Mouse (Mus musculus): ENCODE data around the gene Lrp10. TPM values are rescaled to one million over a fixed set of nuclear protein-coding genes. Genes with fewer than 3 reads are reported as not detected.

Lrp10 gene
- polyA plus RNA-seq, 1 experiment from 2014 or later, result 26.6 TPM

DNA sequence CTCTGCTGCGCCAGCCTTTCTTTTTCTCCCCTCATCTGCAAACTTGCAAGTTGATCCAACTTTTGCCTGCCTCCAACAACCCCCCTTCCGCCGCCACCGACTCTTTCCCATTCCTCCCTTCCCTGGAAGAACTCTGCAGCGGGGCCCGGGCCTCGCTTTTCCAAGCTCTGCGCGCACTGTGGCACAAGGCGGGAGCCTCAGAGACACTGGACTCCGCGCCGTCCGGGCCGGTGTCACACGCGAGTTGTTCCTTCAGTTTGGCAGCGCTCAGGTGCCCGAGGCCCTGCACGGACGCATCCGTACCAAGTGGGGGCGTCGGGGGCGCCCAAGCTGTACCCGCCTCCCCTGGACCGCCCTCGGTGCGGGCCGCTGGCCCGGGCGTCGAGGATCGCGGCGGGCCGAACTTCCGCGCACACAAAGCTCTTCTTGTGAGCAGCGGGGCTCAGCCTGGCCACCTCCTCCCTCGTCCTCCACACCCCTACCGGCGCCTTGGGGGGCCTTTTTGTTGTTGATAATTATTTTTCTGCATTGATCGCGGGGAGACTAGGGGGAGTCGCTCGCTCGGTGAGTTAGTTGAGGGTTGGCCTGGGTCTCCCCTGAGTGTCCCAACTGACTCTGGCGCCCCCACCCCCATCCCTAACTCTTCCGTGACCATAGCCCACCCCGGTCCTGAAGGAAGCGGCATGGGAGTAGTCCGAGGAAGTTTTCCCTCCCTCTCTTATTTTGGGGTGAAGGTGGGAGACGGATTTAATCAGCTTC, 31.7 kb upstream of the Lrp10 start:
- no peaks in the 10 kb centered on the region for H3K27me3 ChIP-seq (ENCODE audit: control insufficient read depth, insufficient read depth, low read length)
- H3K4me3 ChIP-seq (ENCODE audit: low read depth, low read length), result peak overlapping the region; percentile 60
- DNase-seq (ENCODE audit: low spot score) (peak; percentile 61), ATAC-seq (ENCODE audit: insufficient read depth, low FRiP score, low TSS enrichment) (peak; percentile 32)
- no peaks in the 10 kb centered on the region for H3K9me3 ChIP-seq (ENCODE audit: control insufficient read depth, low read length)
- 4% methylated on average over 54 of the region's 54 CpGs for WGBS
- H3K36me3 ChIP-seq (ENCODE audit: control insufficient read depth, insufficient read depth, low read length), result no peaks in the 10 kb centered on the region
- H3K27ac ChIP-seq (ENCODE audit: low read depth, low read length), result peak overlapping the region; percentile 74; the same call in 1 of the 2 replicates
- peaks cover 18% of the 10 kb centered on the region for H3K4me1 ChIP-seq (ENCODE audit: control insufficient read depth, insufficient read depth, low read length)
- H3K9ac ChIP-seq (ENCODE audit: low read length), result peak overlapping the region; percentile 92
- peak overlapping the region; percentile 65 for H3K4me2 ChIP-seq (ENCODE audit: low read depth)

DNA sequence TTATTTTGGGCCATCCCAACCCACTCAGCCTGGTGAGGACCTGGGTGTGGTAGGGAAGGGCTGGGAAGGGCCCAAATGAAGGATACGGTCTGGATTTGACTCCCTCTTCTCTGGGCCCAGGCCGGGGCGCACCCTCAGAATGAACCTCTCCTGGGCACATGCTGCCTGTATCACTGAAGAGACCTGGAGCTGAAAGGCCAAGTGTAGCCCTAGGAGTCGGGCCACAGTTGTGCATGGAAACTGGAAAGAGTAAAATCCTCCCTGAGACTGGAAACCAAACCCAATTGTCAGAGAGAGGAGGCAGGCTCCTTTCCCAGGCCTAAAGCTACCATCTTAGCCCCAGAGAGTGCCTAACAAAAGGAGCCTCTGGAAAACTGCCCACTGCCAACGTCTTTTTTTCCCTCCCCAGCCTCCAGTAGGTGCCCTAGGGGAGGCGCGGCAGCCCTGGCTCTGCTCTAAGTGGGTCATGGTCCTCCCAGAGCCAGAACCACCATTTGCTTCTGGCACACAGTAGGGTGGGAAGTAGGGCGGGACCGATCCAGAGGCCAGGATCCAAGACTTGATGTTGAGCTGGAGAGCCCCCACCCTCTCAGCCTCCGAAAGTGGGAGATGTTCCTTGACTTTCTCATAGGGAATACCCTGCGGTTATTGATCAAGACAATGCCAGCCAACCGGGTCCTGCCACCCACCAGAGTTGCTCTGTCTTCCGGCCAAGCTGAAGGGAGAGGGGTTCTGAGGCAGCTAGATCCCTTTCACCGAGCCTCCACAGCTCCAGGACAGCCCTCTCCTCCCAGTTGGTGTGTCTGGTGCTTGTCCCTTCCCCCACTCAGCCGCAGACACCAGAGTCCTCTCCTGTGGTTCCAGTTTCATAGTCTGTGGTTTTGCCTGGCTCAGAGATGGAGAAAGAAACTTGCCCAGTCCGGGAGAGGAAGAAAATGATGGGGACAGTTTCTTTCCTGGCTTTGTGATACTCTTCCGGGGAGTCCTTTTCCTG, 30.8 kb upstream of the Lrp10 start:
- Histone ChIP-seq H3K27me3 (ENCODE audit: control insufficient read depth, insufficient read depth, low read length) (no peaks in the 10 kb centered on the region), H3K9ac (ENCODE audit: low read length) (peak overlapping the region; percentile 92), H3K4me2 (ENCODE audit: low read depth) (peak overlapping the region; percentile 65), H3K27ac (ENCODE audit: low read depth, low read length) (no peak overlapping the region), H3K4me1 (ENCODE audit: control insufficient read depth, insufficient read depth, low read length) (peaks cover 11% of the 10 kb centered on the region), H3K36me3 (ENCODE audit: control insufficient read depth, insufficient read depth, low read length) (no peaks in the 10 kb centered on the region), H3K9me3 (ENCODE audit: control insufficient read depth, low read length) (no peaks in the 10 kb centered on the region), H3K4me3 (ENCODE audit: low read depth, low read length) (peak overlapping the region; percentile 60)
- ATAC-seq (ENCODE audit: insufficient read depth, low FRiP score, low TSS enrichment) (no peak), DNase-seq (ENCODE audit: low spot score) (no peak)
- WGBS, result 47% methylated on average over 17 of the region's 17 CpGs

DNA sequence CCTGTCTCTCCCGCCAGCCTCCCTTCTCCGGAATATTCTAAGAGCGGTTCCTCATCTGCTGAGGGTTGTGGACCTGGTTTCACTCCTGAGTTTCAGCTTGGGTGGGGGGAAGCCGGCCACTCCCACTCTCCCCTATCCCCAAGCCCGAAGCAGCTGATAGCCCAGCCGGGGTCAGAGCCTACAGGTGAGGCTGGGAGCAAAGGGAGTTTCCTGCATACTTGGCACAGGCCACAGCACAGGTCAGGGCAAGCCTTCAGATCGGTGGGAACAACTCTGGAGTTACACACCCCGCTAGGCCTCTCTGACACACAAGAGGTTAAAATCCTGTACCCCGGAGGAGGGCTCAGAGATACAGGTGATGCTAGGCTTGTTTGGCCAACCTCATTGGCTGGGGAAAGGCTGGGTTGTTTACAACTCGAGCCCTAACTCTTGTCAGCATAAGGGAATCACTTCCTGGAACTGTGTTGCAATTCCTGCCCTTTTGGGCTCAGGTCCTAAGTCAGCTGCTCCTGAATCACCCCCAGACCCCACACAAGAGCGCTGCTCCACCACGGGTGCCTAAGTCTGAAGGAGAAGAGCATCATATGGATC, 29.9 kb upstream of the Lrp10 start:
- Histone ChIP-seq H3K4me2 (ENCODE audit: low read depth) (peak overlapping the region; percentile 65), H3K36me3 (ENCODE audit: control insufficient read depth, insufficient read depth, low read length) (no peaks in the 10 kb centered on the region), H3K9me3 (ENCODE audit: control insufficient read depth, low read length) (no peaks in the 10 kb centered on the region), H3K9ac (ENCODE audit: low read length) (no peak overlapping the region), H3K27ac (ENCODE audit: low read depth, low read length) (no peak overlapping the region), H3K4me3 (ENCODE audit: low read depth, low read length) (0 out of 2 replicates have a peak overlapping the region, but pooled peaks have one; percentile 3), H3K4me1 (ENCODE audit: control insufficient read depth, insufficient read depth, low read length) (peaks cover 11% of the 10 kb centered on the region), H3K27me3 (ENCODE audit: control insufficient read depth, insufficient read depth, low read length) (no peaks in the 10 kb centered on the region)
- DNase-seq (ENCODE audit: low spot score) (no peak), ATAC-seq (ENCODE audit: insufficient read depth, low FRiP score, low TSS enrichment) (no peak)
- WGBS, result 73% methylated on average over 12 of the region's 12 CpGs

DNA sequence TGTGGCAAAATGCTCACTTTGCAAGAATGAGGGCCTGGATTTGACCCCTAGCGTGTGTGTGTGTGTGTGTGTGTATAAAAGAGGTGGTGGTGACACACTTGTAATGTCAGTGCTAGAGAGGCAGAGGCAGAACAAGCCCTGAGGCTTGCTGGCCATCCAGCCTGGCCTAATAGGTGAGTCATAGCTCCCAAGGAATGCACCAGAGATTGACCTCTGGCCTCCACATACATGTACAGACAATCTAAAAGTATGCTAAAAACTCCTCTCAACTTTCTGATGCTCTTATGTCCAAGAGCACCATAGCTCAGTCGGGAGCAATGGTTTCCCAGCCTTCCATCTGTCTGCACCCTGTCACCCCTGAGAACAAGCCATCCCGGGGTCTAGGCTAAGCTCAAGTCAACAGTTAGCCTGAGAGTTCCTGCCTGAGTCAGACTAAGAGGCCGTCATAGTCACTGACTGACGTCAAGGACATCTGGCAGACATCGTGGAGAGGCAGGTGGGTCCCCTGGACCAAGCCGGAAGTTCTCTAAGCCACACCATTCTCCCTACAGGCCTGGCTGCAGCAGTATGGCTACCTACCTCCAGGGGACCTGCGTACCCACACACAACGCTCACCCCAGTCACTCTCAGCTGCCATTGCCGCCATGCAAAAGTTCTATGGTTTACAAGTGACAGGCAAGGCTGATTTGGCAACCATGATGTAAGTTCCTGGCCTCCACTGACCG, 28.6 kb upstream of the Lrp10 start:
- WGBS, result 89% methylated on average over 11 of the region's 11 CpGs
- no peak overlapping the region for H3K4me3 ChIP-seq (ENCODE audit: low read depth, low read length)
- no peak for ATAC-seq (ENCODE audit: insufficient read depth, low FRiP score, low TSS enrichment)
- no peak overlapping the region for H3K27ac ChIP-seq (ENCODE audit: low read depth, low read length)
- H3K4me2 ChIP-seq (ENCODE audit: low read depth), result no peak overlapping the region
- H3K4me1 ChIP-seq (ENCODE audit: control insufficient read depth, insufficient read depth, low read length), result peaks cover 7% of the 10 kb centered on the region
- no peak overlapping the region for H3K9ac ChIP-seq (ENCODE audit: low read length)
- no peak for DNase-seq (ENCODE audit: low spot score)
- no peaks in the 10 kb centered on the region for H3K36me3 ChIP-seq (ENCODE audit: control insufficient read depth, insufficient read depth, low read length)
- H3K27me3 ChIP-seq (ENCODE audit: control insufficient read depth, insufficient read depth, low read length), result no peaks in the 10 kb centered on the region
- no peaks in the 10 kb centered on the region for H3K9me3 ChIP-seq (ENCODE audit: control insufficient read depth, low read length)

DNA sequence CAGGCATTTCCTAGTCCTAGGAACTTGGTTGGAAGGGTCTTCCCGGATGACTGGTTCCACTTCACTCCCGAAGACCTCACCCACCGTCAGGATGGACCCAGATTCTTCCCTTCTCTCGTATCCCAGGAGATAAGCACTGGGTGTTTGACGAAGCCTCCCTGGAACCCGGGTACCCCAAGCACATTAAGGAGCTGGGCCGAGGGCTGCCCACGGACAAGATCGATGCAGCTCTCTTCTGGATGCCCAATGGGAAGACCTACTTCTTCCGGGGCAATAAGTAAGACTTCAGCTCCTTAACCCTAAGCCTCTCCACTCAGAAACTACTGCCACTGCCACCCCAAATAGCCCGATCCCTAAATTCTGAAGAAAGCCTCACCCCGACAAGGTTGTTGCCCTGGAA, 24.8 kb upstream of the Lrp10 start:
- H3K9me3 ChIP-seq (ENCODE audit: control insufficient read depth, low read length), result no peaks in the 10 kb centered on the region
- H3K27me3 ChIP-seq (ENCODE audit: control insufficient read depth, insufficient read depth, low read length), result no peaks in the 10 kb centered on the region
- peaks cover 3% of the 10 kb centered on the region; the same call in 1 of the 2 replicates for H3K4me1 ChIP-seq (ENCODE audit: control insufficient read depth, insufficient read depth, low read length)
- H3K36me3 ChIP-seq (ENCODE audit: control insufficient read depth, insufficient read depth, low read length), result no peaks in the 10 kb centered on the region
- WGBS, result 91% methylated on average over 12 of the region's 12 CpGs
- ATAC-seq (ENCODE audit: insufficient read depth, low FRiP score, low TSS enrichment) (no peak), DNase-seq (ENCODE audit: low spot score) (no peak)
- no peak overlapping the region for H3K9ac ChIP-seq (ENCODE audit: low read length)
- H3K4me3 ChIP-seq (ENCODE audit: low read depth, low read length), result no peak overlapping the region
- H3K4me2 ChIP-seq (ENCODE audit: low read depth), result no peak overlapping the region
- no peak overlapping the region for H3K27ac ChIP-seq (ENCODE audit: low read depth, low read length)

DNA sequence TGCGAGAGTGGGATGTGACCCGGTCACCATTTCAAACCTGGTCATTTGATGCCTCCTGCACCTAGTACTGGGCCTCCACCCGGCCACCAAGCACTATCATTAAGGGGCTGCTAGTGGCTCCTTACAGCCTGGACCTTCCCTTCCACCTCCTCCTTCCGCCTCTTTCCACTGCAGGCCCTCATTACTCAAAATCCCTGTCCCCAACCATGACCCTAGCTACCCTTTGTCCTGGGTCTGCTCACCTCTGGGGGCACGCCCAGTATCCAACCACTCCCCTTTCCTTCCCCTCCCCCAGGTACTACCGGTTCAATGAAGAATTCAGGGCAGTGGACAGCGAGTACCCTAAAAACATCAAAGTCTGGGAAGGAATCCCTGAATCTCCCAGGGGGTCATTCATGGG, 24.3 kb upstream of the Lrp10 start:
- no peak overlapping the region for H3K4me3 ChIP-seq (ENCODE audit: low read depth, low read length)
- H3K4me1 ChIP-seq (ENCODE audit: control insufficient read depth, insufficient read depth, low read length), result peaks cover 3% of the 10 kb centered on the region; the same call in 1 of the 2 replicates
- H3K4me2 ChIP-seq (ENCODE audit: low read depth), result no peak overlapping the region
- WGBS, result 61% methylated on average over 7 of the region's 7 CpGs
- no peaks in the 10 kb centered on the region for H3K27me3 ChIP-seq (ENCODE audit: control insufficient read depth, insufficient read depth, low read length)
- H3K36me3 ChIP-seq (ENCODE audit: control insufficient read depth, insufficient read depth, low read length), result no peaks in the 10 kb centered on the region
- H3K9ac ChIP-seq (ENCODE audit: low read length), result no peak overlapping the region
- no peaks in the 10 kb centered on the region for H3K9me3 ChIP-seq (ENCODE audit: control insufficient read depth, low read length)
- DNase-seq (ENCODE audit: low spot score) (no peak), ATAC-seq (ENCODE audit: insufficient read depth, low FRiP score, low TSS enrichment) (no peak)
- H3K27ac ChIP-seq (ENCODE audit: low read depth, low read length), result no peak overlapping the region

DNA sequence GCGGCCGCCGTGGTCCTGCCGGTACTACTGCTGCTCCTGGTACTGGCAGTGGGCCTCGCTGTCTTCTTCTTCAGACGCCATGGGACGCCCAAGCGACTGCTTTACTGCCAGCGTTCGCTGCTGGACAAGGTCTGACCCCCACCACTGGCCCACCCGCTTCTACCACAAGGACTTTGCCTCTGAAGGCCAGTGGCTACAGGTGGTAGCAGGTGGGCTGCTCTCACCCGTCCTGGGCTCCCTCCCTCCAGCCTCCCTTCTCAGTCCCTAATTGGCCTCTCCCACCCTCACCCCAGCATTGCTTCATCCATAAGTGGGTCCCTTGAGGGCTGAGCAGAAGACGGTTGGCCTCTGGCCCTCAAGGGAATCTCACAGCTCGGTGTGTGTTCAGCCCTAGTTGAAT, 23.4 kb upstream of the Lrp10 start:
- H3K9me3 ChIP-seq (ENCODE audit: control insufficient read depth, low read length), result no peaks in the 10 kb centered on the region
- H3K4me2 ChIP-seq (ENCODE audit: low read depth), result no peak overlapping the region
- H3K27me3 ChIP-seq (ENCODE audit: control insufficient read depth, insufficient read depth, low read length), result no peaks in the 10 kb centered on the region
- ATAC-seq (ENCODE audit: insufficient read depth, low FRiP score, low TSS enrichment) (no peak), DNase-seq (ENCODE audit: low spot score) (no peak)
- H3K4me1 ChIP-seq (ENCODE audit: control insufficient read depth, insufficient read depth, low read length), result peaks cover 3% of the 10 kb centered on the region; the same call in 1 of the 2 replicates
- H3K27ac ChIP-seq (ENCODE audit: low read depth, low read length), result no peak overlapping the region
- H3K4me3 ChIP-seq (ENCODE audit: low read depth, low read length), result no peak overlapping the region
- no peak overlapping the region for H3K9ac ChIP-seq (ENCODE audit: low read length)
- 94% methylated on average over 14 of the region's 14 CpGs for WGBS
- no peaks in the 10 kb centered on the region for H3K36me3 ChIP-seq (ENCODE audit: control insufficient read depth, insufficient read depth, low read length)

DNA sequence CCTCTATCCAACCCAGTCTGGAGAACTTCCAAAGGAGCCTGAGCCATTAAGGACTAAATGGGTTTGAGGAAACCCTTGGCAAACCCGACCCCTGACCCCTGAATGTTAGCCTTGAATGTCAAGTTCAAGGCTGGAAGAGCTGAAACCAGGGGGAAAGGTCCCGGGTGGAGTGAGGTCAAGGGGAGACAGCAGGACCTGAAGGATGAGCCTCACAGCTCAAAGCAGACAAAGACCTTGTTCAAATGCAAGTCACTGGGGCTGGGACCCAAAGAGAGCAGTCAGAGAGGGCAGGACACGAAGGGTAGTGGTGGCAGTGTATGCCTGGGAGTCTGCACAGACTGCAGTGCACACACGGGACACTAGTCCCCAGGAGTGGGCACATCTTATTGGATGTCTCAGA, 22.6 kb upstream of the Lrp10 start:
- H3K4me3 ChIP-seq (ENCODE audit: low read depth, low read length), result no peak overlapping the region
- no peak overlapping the region for H3K9ac ChIP-seq (ENCODE audit: low read length)
- WGBS, result 84% methylated on average over 4 of the region's 4 CpGs
- no peak overlapping the region for H3K27ac ChIP-seq (ENCODE audit: low read depth, low read length)
- H3K27me3 ChIP-seq (ENCODE audit: control insufficient read depth, insufficient read depth, low read length), result no peaks in the 10 kb centered on the region
- H3K36me3 ChIP-seq (ENCODE audit: control insufficient read depth, insufficient read depth, low read length), result no peaks in the 10 kb centered on the region
- DNase-seq (ENCODE audit: low spot score) (no peak), ATAC-seq (ENCODE audit: insufficient read depth, low FRiP score, low TSS enrichment) (no peak)
- no peaks in the 10 kb centered on the region for H3K9me3 ChIP-seq (ENCODE audit: control insufficient read depth, low read length)
- no peak overlapping the region for H3K4me2 ChIP-seq (ENCODE audit: low read depth)
- H3K4me1 ChIP-seq (ENCODE audit: control insufficient read depth, insufficient read depth, low read length), result peaks cover 3% of the 10 kb centered on the region; the same call in 1 of the 2 replicates

Measured in neural tube, embryonic 11.5 days (tissue).